Mouse (Mus musculus) ES-Bruce4 (cell line): ENCODE results near the gene Afmid. TPM values are rescaled to one million over a fixed set of nuclear protein-coding genes. Genes with fewer than 3 reads are reported as not detected.

Experiments
- H3K27ac ChIP-seq: 2 replicates; pipeline ENCODE4 v1.5.1; 2012; ENCODE audit warnings: low read length, inconsistent platforms; ENCODE audit not compliant: insufficient read depth
- H3K27me3 ChIP-seq: 2 replicates; pipeline ENCODE4 v1.6.1; 2012; ENCODE audit warnings: mild to moderate bottlenecking, low read length, inconsistent platforms; ENCODE audit not compliant: control insufficient read depth, poor library complexity, insufficient read depth, severe bottlenecking
- H3K36me3 ChIP-seq: 2 replicates; pipeline ENCODE4 v1.6.1; 2012; ENCODE audit warnings: inconsistent platforms, mild to moderate bottlenecking, low read length, moderate library complexity; ENCODE audit not compliant: control insufficient read depth, poor library complexity, insufficient read depth, severe bottlenecking
- H3K4me1 ChIP-seq: one replicate; pipeline ENCODE4 v1.8.1; 2011; ENCODE audit warnings: low read length; ENCODE audit not compliant: control insufficient read depth, insufficient read depth
- H3K4me3 ChIP-seq: 2 replicates; pipeline ENCODE4 v1.5.1; 2011; ENCODE audit warnings: low read depth, mild to moderate bottlenecking, low read length
- H3K9ac ChIP-seq: 2 replicates; pipeline ENCODE4 v1.6.1; 2012; ENCODE audit warnings: low read depth, mild to moderate bottlenecking, inconsistent platforms; ENCODE audit not compliant: poor library complexity, severe bottlenecking
- H3K9me3 ChIP-seq: replicated peaks from 2 replicates; pipeline ENCODE4 v1.6.1; 2012; ENCODE audit warnings: mild to moderate bottlenecking, low read length, inconsistent platforms; ENCODE audit not compliant: control insufficient read depth, poor library complexity, insufficient read depth, severe bottlenecking
- CTCF ChIP-seq: IDR thresholded peaks from one replicate; pipeline ENCODE4 v1.8.1; 2011; ENCODE audit warnings: low read depth, low read length
- EP300 ChIP-seq: IDR thresholded peaks from 2 replicates; pipeline ENCODE4 v1.6.1; 2011; ENCODE audit warnings: low read depth, low read length; ENCODE audit not compliant: insufficient read depth
- POLR2A ChIP-seq: IDR thresholded peaks from one replicate; pipeline ENCODE4 v1.8.1; 2011; ENCODE audit warnings: low read length; ENCODE audit not compliant: insufficient read depth
- polyA plus RNA-seq: library from polyadenylated mRNA; stranded (reverse); fragments of >200 nt; gene quantifications from 2 replicates; pipeline ENCODE4 v1.2.4, GENCODE M21; 2011; ENCODE audit warnings: low read depth; ENCODE audit not compliant: missing spikeins, insufficient read depth, insufficient read length

Afmid gene
- polyA plus RNA-seq, 1 experiment: 3.6 TPM

GRCm38 (mm10) chr11:117779434-117780198 is 46.1 kb upstream of the Afmid start:
- Histone ChIP-seq H3K36me3 (no peaks in the 10 kb centered on the region), H3K27me3 (no peaks in the 10 kb centered on the region), H3K9me3 (no peaks in the 10 kb centered on the region), H3K4me3 (peak overlapping the region; percentile 80), H3K9ac (peak overlapping the region; percentile 57), H3K4me1 (peaks cover 4% of the 10 kb centered on the region), H3K27ac (no peak overlapping the region)
- TF ChIP-seq CTCF (no peak), EP300 (no peak), POLR2A (no peak)

GRCm38 (mm10) chr11:117780199-117780515 is 45.6 kb upstream of the Afmid start:
- Histone ChIP-seq H3K4me3 (peak overlapping the region; percentile 80), H3K9ac (peak overlapping the region; percentile 57), H3K36me3 (no peaks in the 10 kb centered on the region), H3K27ac (no peak overlapping the region), H3K27me3 (no peaks in the 10 kb centered on the region), H3K4me1 (peaks cover 4% of the 10 kb centered on the region), H3K9me3 (no peaks in the 10 kb centered on the region)
- TF ChIP-seq CTCF: no peak

- Histone ChIP-seq H3K4me3 (peak overlapping the region; percentile 80), H3K9ac (peak overlapping the region; percentile 57), H3K27ac (peak overlapping the region; percentile 24; the same call in 1 of the 2 replicates), H3K9me3 (no peaks in the 10 kb centered on the region), H3K36me3 (no peaks in the 10 kb centered on the region), H3K27me3 (no peaks in the 10 kb centered on the region), H3K4me1 (peaks cover 4% of the 10 kb centered on the region)
- TF ChIP-seq EP300 (peak; percentile 50; the same call in 1 of the 2 replicates), POLR2A (no peak)
These were observed 45.1 kb upstream of the Afmid start for GRCm38 (mm10) chr11:117780582-117781111.

GRCm38 (mm10) chr11:117781199-117781821 is 44.4 kb upstream of the Afmid start:
- H3K9me3 ChIP-seq: no peaks in the 10 kb centered on the region
- H3K27ac ChIP-seq: peak overlapping the region; percentile 24
- H3K27me3 ChIP-seq: no peaks in the 10 kb centered on the region
- peak overlapping the region; percentile 11; the same call in 1 of the 2 replicates for H3K9ac ChIP-seq
- TF ChIP-seq EP300: 0 out of 2 replicates have a peak, but pooled peaks have one; percentile 28
- TF ChIP-seq POLR2A: no peak
- peak overlapping the region; percentile 80 for H3K4me3 ChIP-seq
- H3K4me1 ChIP-seq: peaks cover 4% of the 10 kb centered on the region
- no peaks in the 10 kb centered on the region for H3K36me3 ChIP-seq

GRCm38 (mm10) chr11:117781993-117782704 is 43.6 kb upstream of the Afmid start, which contains the start of the genes Tmc8 and Tmc6:
Gene Tmc8 (plus strand): TSS chr11:117782076.
Gene Tmc6 (minus strand): TSS chr11:117782198.
- TF ChIP-seq EP300 (0 out of 2 replicates have a peak, but pooled peaks have one; percentile 18), POLR2A (no peak), CTCF (no peak)
- Histone ChIP-seq H3K9ac (peak within 1 kb of the TSS; percentile 51), H3K9me3 (no peaks in the 10 kb centered on the region), H3K4me3 (peak within 1 kb of the TSS; percentile 80), H3K4me1 (peaks cover 4% of the 10 kb centered on the region), H3K27me3 (no peaks in the 10 kb centered on the region), H3K27ac (peak within 1 kb of the TSS; percentile 24), H3K36me3 (no peaks in the 10 kb centered on the region)
